Mouse (Mus musculus) brain, embryonic 14.5 days (tissue): ENCODE data around the gene Spata31d1a. TPM values are rescaled to one million over a fixed set of nuclear protein-coding genes. Genes with fewer than 3 reads are reported as not detected.
"Not testable (repeated sequence)": the region's sequence is repeated elsewhere in the genome, so short reads cannot be mapped to it uniquely, and the experiment has no call there.

ENCODE experiments used
- DNase-seq: peaks from one replicate; pipeline ENCODE4 v3.0.0-alpha.2; 2011; ENCODE audit warnings: low read depth
- CTCF ChIP-seq: fragments of 200-500 bp; IDR thresholded peaks from 2 replicates; pipeline ENCODE4 v1.5.1; 2012; ENCODE audit warnings: inconsistent platforms, mild to moderate bottlenecking, moderate library complexity, borderline replicate concordance; ENCODE audit not compliant: insufficient read depth, insufficient read length; ENCODE audit errors: extremely low read depth
- POLR2A ChIP-seq: fragments of 200-500 bp; IDR thresholded peaks from 2 replicates; pipeline ENCODE4 v1.6.1; 2012; ENCODE audit warnings: mild to moderate bottlenecking, inconsistent platforms, borderline replicate concordance; ENCODE audit not compliant: poor library complexity, insufficient read depth, insufficient read length, severe bottlenecking; ENCODE audit errors: extremely low read depth
- polyA plus RNA-seq: library from polyadenylated mRNA; depleted of rRNA; stranded (reverse); fragments of >200 nt; gene quantifications from 2 replicates; pipeline ENCODE4 v1.2.3, GENCODE M21; 2012; rRNA removed

Spata31d1a gene
- 0.01 and 0.04 TPM in 2 replicates for polyA plus RNA-seq

DNA sequence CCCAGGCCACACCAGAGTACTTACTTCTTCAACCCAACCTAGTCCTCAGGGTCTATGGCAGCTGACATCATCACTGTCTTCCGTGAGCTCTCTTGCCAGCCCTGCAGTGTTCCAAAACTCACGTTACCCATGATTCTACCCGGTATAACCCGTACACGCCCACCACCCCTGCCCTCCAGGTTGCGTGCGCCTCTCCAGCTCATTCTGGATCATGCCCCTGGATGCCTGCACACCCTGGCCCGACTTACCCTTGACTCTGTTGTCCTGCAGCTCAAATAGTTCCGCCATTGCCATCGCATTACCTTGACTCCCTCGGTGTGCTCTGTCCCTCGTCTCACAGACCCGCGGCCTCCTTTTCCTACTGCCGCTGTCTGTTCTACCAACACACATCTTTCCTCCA lies at the start of gene Spata31d1a:
TSS of gene Spata31d1a (minus strand) at position 101 of the 400 bp plus-strand sequence.
- no peak for DNase-seq
- TF ChIP-seq CTCF (no peak), POLR2A (no peak)

- DNase-seq = peak; percentile 3
- no peak for TF ChIP-seq CTCF
- no peak for TF ChIP-seq POLR2A
These were observed 46.8 kb upstream of the Spata31d1a start for GRCm38 (mm10) chr13:59756906-59757305.

GRCm38 (mm10) chr13:59750310-59750709 lies 40.2 kb upstream of the Spata31d1a start:
- no peak for DNase-seq
- TF ChIP-seq CTCF = no peak

- TF ChIP-seq POLR2A (no peak), CTCF (no peak)
- DNase-seq = no peak
These were observed 36.6 kb upstream of the Spata31d1a start, which contains the start of gene 1700014D04Rik for GRCm38 (mm10) chr13:59746711-59747110. Gene 1700014D04Rik (minus strand): TSS chr13:59746752.

DNA sequence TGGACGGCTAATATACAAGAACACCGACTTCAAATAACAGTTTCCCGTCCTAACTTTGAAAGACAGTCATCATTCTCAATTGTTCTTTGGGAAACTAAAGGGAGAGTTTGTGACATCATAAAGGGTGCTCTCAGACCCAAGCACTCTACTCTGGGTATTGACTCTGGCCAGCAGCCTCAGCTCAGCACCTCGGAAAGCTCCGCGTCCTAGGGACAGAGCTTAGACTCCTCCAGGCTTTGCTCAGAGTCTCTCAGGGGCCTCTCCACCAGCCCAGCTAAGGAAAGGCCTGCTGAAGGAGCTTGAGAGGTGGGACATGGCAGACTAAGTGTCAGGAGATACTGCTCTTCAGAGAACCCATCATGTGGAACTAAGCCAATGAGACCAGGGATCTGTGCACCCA lies 36.0 kb upstream of the Spata31d1a start:
- TF ChIP-seq POLR2A (no peak), CTCF (no peak)
- no peak for DNase-seq

GRCm38 (mm10) chr13:59745462-59745861 lies 35.3 kb upstream of the Spata31d1a start:
- TF ChIP-seq POLR2A = no peak
- TF ChIP-seq CTCF = no peak
- DNase-seq = no peak

- TF ChIP-seq POLR2A = no peak
- TF ChIP-seq CTCF = peak; percentile 26; the same call in 1 of the 2 replicates
- DNase-seq = no peak
These were observed 31.6 kb upstream of the Spata31d1a start for GRCm38 (mm10) chr13:59741697-59742096.

DNA sequence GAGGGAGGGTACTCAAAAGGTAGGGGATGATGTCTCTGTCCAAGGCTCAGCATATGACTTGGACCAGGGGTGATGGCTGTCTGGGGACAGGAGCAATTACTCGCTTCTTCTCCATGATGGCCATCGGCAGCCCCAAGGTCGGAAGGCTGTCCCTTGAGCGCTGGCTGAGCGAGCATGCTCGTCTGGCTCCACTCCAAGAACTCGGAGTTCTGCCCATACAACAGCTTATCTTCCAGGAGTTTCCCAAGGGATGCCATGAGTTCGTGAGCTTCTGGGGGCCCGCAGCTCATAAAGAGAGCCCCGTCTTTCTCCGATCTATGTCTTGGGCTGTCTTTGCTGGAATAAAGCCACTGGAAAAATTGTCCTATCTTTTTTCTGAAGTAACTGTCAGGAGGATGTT lies 31.0 kb upstream of the Spata31d1a start:
- TF ChIP-seq CTCF = no peak
- no peak for TF ChIP-seq POLR2A
- no peak for DNase-seq

GRCm38 (mm10) chr13:59739397-59739796 lies 29.3 kb upstream of the Spata31d1a start:
- no peak for DNase-seq
- no peak for TF ChIP-seq CTCF
- no peak for TF ChIP-seq POLR2A

DNA sequence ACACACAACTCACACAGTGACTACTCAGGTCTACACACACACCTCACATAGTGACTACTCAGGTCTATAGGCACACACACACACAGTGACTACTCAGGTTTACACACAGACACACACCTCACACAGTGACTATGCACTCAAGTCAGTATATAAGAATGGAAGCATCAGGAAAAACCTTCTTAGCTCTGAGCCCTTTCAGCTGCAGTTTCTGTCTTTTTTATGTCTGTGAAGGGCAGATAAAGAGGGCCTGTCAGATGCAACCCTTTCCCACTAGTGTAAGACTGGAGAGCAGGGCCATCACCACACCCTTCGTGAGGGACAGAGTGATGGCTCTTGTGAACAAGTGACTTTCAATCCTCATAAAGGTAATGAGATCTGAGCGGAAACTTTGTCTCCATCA lies 28.3 kb upstream of the Spata31d1a start:
- DNase-seq = no peak

DNA sequence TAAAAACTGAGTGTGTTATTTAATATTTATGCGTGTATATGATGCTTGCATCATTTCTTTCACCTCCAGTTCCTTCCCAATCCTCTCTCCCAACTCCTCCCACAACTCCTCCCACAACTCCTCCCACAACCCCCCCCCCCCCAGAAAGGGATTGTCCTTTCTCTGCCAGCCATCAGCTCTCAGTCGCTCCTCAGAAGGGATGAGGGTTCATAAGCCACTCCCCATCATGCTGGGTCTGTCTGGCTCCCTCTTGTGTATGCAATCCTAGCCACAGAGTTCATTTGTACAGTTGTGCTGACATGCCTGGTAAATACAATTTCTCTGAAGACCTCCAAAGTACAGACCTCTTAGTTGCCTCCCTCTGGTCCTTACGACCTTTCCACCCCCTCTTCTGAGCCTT lies 25.1 kb upstream of the Spata31d1a start:
- TF ChIP-seq CTCF = no peak
- no peak for TF ChIP-seq POLR2A
- peak; percentile 64 for DNase-seq

More for the DNA sequence above, 28.3 kb upstream of the Spata31d1a start:
- TF ChIP-seq POLR2A (no peak), CTCF (no peak)

GRCm38 (mm10) chr13:59734347-59734746 lies 24.2 kb upstream of the Spata31d1a start:
- not testable (repeated sequence) for DNase-seq

DNA sequence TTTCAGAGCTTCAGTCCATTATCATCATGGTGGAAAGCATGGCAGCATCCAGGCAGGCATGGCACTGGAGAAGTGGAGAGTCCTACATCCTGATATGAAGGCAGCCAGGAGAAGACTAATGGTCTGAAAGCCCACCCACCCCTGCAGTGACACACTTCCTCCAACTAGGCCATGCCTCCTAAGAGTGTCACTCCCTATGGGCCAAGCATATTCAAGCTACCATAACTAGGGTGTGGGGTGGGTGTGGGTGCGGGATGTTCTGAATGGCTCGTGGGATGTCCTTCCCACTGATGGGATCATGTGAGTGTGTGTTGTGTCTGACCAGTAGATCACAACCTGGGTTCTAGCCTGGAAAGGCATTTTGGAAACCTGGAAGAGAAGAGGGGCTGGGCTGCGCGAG lies 23.8 kb upstream of the Spata31d1a start:
- TF ChIP-seq CTCF = no peak
- TF ChIP-seq POLR2A = no peak
- DNase-seq = no peak

DNA sequence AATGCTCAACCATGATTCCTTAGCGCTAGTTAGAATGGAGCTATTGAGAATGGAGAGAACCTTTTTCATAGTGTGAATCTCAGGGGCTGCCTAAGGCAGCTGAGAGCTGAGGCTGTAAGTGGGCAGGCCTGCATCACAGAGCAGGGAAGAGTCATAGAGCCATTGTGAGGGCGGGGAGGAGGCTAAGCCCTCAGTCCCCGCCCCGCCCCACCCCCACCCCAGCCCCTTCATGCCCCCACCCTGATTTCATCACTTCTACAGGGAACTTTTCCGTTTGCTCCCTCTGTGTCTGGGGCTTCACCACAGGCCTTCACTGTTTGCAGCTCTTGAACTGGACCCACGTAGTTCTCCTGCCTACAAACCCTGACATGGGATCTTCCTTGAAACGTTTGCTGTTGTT lies 21.5 kb upstream of the Spata31d1a start, which contains the start of gene Spata31d1d:
TSS of gene Spata31d1d (minus strand) at position 101 of the 400 bp plus-strand sequence.
- TF ChIP-seq CTCF (no peak), POLR2A (no peak)
- no peak for DNase-seq

GRCm38 (mm10) chr13:59728378-59729093 lies 18.4 kb upstream of the Spata31d1a start:
- TF ChIP-seq POLR2A (no peak), CTCF (peak; percentile 95)
- DNase-seq = peak; percentile 92
